Mouse (Mus musculus) large intestine, adult 2 months (tissue): ENCODE results near the gene Depdc1b. TPM values are rescaled to one million over a fixed set of nuclear protein-coding genes. Genes with fewer than 3 reads are reported as not detected.

Source experiments
- DNase-seq: peaks from one replicate; pipeline ENCODE4 v3.0.0-alpha.2; 2012; ENCODE audit warnings: low read depth, low spot score
- WGBS: fragments of 180-500 bp; shearing (Covaris S2); methylation state at CpG from one replicate; pipeline ENCODE4 v1.1.7; 2018; 5-methylcytosine and 5-hydroxymethylcytosine counted together
- polyA plus RNA-seq: library from polyadenylated mRNA; depleted of rRNA; stranded (reverse); fragments of >200 nt; gene quantifications from 2 replicates; pipeline ENCODE4 v1.2.3, GENCODE M21; 2012

Gene Depdc1b
- polyA plus RNA-seq, 1 experiment = 2.5 TPM

DNA sequence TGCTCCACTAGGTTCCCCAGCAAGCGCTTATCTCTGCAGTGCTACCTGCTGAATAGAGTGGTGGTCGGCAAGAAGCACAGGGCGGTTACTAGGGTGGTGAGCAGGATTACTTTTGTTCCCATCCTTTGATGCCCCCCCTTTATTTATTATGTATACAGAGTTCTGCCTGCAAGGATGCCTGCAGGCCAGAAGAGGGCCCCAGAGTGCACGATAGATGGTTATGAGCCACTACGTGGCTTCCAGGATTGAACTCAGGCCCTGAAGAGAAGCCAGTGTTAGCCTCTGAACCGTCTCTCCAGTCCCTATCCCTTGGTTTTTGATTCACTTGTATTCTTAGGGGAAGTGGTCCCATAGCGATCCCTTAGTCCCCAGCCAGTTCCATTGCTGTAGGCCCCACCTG is 25.5 kb downstream of the Depdc1b start:
- no peak for DNase-seq
- 82% methylated on average over 7 of the region's 7 CpGs for WGBS

GRCm38 (mm10) chr13:108345756-108346155 is 29.6 kb downstream of the Depdc1b start:
- no peak for DNase-seq

DNA sequence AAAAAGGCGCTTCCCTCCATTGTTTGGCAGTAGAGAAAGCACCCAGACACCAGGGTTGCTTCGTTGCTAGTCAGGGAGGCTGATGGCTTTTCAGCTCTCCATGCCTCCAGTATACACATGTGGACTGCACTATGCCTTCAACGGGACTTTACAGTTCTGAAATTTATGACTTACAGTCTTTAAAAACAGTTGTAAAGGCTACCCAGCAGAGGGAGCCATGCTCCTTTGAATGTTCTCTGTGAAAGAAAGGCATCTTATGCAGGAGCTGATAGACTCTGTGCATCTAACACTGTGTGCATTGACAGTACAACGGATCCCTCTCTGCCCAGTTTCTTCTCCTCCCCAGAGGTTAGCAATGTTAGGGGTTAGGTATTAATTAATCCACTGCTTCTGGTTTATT is 30.9 kb downstream of the Depdc1b start:
- WGBS = 34% methylated on average over 4 of the region's 4 CpGs
- no peak for DNase-seq

More at GRCm38 (mm10) chr13:108345756-108346155, 29.6 kb downstream of the Depdc1b start:
- 89% methylated on average over 4 of the region's 4 CpGs for WGBS

DNA sequence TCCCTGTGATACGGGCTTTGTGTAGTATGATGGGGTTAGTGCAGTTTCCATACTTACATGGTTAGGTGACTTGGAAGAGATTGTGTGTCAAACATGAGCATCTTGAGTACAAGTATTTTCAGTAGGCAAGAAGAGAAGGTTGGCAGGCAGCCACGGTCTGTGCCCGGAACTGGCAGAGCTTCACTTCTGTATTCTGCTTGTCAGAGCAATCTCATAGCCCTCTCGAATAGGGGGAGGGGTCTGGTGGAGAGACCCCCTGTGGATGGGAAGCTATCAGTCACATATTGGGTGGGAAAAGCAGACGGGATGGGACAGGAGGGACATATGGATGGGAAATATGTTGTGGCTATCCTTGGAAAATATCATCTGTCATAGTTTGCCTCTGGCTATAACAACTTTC is 33.5 kb downstream of the Depdc1b start:
- DNase-seq = no peak
- 80% methylated on average over 5 of the region's 5 CpGs for WGBS

DNA sequence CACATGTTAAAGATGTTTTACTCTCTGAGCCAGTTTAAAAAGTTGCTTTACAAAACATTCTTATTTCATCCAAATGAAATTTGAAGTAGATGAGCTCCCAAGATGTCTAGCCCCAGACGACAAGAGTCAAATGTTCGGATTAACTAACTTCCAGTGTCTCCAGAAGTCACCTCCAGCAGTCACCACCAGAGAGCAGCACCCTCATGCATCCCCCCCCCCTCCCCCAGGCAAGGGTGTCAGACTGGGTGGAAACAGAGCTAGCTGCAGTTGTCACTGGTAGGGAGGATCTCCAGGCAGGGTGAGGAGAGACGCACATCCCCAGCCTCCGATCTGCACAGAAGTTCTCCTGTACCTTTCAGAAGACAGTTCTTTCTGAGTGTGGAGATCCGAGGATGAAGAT is 37.6 kb downstream of the Depdc1b start:
- no peak for DNase-seq
- 84% methylated on average over 5 of the region's 5 CpGs for WGBS

DNA sequence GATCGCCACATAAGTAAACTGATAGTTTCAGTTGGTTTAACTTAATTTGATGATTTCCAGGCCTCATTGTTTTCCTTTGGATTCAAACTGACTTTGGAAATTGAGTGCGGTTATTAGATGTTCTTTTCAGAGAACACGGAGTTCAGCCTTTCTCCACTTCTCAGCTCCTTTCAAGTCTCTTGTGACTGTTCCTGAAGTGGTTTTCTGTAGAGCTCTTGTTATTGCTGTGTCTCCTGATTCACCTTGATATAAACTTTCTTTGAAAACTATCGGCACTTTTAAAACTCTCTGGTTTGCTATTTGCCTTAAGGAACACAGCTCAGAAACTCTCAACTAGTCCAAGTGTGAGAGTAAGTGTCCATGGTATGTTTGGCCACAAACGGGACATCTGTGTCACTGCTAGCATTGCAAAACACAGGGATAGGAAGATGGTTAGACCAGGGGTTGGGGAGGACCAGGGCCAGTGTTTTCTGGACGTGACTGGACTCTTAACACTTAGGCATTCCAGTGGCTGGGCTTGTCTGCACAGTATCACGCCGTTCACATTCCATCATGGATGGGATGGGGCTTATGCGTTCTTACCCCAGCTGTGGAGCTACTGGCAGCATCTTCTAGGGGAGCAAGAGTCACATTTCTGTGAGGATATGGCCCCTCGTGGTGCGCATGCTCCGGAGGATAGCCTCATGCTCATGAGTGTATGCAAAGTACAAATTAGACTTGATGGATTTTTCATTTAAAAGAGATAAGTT is 38.8 kb downstream of the Depdc1b start:
- 83% methylated on average over 12 of the region's 12 CpGs for WGBS
- no peak for DNase-seq

GRCm38 (mm10) chr13:108357362-108357761 is 41.2 kb downstream of the Depdc1b start:
- DNase-seq = no peak
- WGBS = 92% methylated on average over 10 of the region's 10 CpGs

DNA sequence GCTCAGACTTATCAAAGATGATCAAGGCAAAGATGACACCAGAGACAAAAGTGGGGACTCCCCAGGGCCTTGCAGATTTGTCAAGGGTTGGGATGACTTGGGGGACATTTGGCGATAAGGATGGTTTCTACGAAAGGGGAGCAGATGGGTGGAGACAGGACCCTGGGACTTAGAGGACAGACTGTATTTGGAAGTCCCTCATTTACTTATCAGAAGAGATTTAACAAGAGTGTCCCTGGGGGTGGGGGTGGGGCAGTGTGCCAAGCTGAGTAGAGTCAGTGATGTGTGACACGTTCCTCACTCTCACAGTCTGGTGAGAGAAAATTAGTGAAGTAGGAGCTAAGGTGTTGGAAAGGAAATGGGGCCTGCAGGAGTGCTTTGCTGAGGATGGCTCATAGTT is 42.1 kb downstream of the Depdc1b start:
- 83% methylated on average over 3 of the region's 3 CpGs for WGBS

DNA sequence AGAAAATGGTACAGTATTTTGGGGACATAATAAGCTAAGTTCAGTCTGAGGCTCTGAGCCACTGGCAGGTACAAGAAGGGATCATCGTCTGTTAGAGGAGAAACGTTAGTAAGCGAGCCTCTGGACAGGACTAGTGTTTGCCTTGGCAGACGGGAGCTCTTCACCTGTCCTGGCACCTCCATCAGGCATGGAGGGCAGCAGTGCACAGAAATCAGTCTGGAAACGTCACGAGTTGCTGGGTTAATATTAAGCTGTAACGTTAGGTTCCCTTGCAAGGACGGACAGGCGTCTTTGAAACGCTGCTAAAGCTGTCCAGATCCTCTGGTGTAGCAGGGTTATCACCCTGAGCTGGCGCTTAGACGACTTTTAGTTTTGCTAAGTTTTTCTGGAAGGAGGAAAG is 51.4 kb downstream of the Depdc1b start:
- WGBS = 94% methylated on average over 12 of the region's 12 CpGs
- DNase-seq = no peak

More for the DNA sequence above, 42.1 kb downstream of the Depdc1b start:
- no peak for DNase-seq

GRCm38 (mm10) chr13:108370241-108370941 is 54.3 kb downstream of the Depdc1b start:
- WGBS = 83% methylated on average over 5 of the region's 5 CpGs
- no peak for DNase-seq

GRCm38 (mm10) chr13:108371352-108371921 is 55.3 kb downstream of the Depdc1b start:
- 32% methylated on average over 9 of the region's 9 CpGs for WGBS
- DNase-seq = no peak

DNA sequence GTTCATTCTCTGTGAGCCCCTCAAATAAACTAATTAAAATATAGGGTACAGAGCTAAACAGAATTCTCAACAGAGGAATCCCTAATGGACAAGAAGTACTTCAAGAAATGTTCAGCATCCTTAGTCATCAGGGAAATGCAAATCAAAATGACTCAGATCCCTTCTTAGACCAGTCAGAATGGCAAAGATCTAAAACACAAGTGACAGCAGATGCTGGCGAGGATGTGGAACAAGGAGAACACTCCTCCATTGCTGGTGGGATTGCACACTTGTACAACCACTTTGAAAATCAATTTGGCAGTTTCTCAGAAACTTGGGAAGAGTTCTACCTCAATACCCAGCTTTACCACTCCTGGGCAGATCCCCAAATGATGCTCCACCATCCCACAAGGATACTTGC is 57.1 kb downstream of the Depdc1b start:
- WGBS = 95% methylated on average over 1 of the region's 1 CpGs
- no peak for DNase-seq

GRCm38 (mm10) chr13:108376637-108377036 is 60.5 kb downstream of the Depdc1b start:
- no peak for DNase-seq
- 73% methylated on average over 2 of the region's 2 CpGs for WGBS

DNA sequence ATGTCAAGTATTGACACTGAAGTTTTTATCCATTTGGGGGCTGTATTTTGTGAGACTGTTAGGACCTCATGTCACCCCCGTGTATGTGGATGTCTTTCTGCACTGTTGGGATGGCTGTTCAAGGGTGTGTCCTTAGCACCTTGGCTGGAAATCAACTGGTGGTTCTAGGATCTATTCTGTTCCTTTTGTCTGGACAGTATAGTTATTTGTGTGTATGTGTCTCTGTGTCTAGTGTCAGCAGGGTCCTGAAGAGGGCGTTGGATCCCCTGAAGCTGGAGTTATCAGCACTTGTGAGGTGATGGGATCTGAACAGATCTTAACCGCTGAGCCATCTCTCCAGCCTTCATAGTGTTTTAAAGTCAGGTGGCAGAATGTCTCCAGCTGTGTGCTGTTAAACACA is 65.0 kb downstream of the Depdc1b start:
- no peak for DNase-seq
- WGBS = 88% methylated on average over 3 of the region's 3 CpGs

- WGBS = 85% methylated on average over 6 of the region's 6 CpGs
- DNase-seq = no peak
Observed at GRCm38 (mm10) chr13:108383051-108383450, 66.9 kb downstream of the Depdc1b start.

DNA sequence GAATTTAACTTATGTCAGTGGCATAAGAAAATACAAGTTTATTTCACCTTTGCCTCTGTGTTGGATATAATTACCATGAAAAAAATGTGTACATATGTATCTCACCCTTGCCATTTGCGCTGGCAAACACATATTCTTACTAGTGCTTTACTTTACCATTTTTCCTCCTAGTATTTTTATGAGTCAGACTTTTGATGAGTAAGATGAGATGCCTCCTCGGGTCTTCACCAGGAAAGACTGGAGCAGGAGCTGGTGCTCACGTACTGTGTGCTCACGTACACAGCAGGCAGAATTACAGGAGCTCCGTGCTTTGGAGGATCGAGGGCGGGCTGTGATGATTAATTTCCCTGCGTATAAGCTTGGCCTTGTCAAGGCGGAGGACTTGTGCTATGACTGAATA is 69.9 kb downstream of the Depdc1b start:
- 84% methylated on average over 9 of the region's 9 CpGs for WGBS
- DNase-seq = no peak

DNA sequence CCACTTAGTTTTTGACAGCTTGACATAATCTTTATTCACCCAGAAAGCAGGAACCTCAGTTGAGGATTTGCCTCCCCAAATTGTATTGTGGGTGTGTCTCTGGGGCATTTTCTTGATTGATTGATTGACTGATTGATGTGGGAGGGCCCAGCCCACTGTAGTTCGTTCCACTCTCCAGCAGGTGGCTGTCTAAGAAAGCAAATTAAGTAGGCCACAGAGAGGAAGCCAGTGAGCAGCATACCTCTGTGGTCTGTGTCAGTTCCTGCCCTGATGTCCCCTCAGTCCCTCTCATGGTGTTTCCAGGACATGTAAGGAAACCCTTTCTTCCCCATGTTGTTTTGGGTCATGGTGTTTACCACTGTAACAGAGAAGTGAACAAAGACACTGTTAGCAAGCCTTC is 74.4 kb downstream of the Depdc1b start:
- 17% methylated on average over 1 of the region's 1 CpGs for WGBS
- DNase-seq = peak; percentile 14

GRCm38 (mm10) chr13:108403197-108403596 is 87.1 kb downstream of the Depdc1b start:
- DNase-seq = no peak
- WGBS = 78% methylated on average over 5 of the region's 5 CpGs

DNA sequence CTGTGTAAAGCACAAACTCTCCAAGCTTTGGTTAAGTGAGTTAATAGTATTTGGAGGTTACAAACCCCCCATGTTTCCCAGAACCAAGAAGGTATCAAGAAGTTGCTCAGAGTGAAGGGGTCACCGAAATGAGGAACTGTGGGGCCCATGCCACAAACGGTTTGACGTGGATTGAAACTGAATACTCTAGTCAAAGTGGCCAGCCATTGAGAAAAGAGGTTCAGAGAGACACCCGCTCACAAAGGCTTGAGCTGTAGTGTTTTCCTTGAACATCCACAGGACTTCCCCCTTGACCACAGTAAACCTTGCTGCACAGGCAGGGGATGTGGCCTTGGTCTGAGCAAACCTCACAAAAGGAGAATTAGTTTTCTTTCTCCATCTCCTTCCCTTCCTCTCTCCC is 88.2 kb downstream of the Depdc1b start:
- 82% methylated on average over 4 of the region's 4 CpGs for whole genome bisulfite sequencing
- no peak for DNase-seq

DNA sequence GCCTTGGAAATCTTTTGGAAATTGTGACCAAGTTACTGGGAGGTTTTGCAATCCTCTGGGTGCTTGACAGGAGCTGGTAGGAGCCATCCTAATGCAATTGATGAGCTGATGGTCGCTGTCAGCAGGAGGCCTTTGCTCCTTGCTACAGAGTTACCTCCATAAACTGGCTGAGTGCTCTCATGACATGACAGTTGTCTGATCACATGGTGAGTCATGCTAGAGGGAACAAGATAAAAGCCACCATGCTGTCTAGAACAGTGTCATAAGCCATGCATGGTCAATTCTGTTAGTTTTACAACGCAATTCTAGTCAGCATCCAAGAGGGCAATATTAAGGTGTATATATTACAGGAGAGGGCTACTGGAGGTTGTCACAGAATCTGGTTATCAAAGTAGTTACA is 99.3 kb downstream of the Depdc1b start:
- DNase-seq = no peak
- WGBS = 56% methylated on average over 2 of the region's 2 CpGs
